Mouse (Mus musculus) frontal cortex, adult (tissue): ENCODE results near the gene 4930404H24Rik.

ENCODE experiments used
- ATAC-seq: cut with Nextera tagmentation; 2 replicates; pipeline ENCODE4 v1.9.2; 2017; ENCODE audit warnings: mild to moderate bottlenecking, moderate library complexity, mixed read lengths; ENCODE audit not compliant: low TSS enrichment

4930404H24Rik gene

DNA sequence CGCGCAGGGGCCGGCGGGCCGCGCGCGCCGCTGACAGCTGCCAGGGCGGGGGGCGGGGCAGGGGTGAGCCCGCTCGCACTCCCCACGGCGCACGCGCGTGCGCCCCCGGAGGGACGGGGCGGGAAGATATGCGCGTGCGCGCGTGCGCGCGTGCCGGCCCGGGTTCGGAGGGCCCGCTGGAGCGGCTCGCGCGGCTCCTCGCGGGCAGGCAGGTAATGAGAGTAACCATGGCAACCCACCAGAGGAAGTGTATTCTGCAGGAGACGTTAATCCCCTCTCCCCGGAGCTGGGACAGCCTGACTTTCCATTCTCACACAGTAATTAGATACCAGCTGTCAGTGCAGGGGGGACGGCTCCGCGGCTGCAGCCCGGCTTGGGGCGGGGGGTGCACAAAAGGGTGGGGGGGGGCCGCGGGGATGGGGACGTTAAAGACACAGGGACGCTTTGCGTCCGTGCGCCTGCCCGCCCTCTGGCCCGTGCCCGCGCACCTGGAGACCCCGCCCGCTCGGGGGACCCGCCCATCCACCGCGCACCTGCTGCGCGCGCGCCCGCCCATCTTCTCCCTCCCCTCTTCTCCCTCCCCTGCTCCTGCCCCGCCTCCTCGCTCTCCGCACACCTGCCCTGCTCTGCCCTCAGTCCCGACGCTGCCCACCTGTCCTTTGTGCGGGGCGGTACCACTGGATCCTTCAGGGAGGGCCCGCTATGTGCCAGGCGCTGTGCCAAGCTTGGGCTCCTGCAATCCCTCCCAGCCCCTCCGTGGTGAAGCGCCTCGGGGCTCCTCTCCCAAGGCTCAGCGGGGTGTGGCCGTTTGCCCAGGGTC lies at the start of gene 4930404H24Rik:
Gene 4930404H24Rik (plus strand): TSS at position 218 of the 820 bp plus-strand sequence.
- peak; percentile 33; the same call in 1 of the 2 replicates for ATAC-seq

DNA sequence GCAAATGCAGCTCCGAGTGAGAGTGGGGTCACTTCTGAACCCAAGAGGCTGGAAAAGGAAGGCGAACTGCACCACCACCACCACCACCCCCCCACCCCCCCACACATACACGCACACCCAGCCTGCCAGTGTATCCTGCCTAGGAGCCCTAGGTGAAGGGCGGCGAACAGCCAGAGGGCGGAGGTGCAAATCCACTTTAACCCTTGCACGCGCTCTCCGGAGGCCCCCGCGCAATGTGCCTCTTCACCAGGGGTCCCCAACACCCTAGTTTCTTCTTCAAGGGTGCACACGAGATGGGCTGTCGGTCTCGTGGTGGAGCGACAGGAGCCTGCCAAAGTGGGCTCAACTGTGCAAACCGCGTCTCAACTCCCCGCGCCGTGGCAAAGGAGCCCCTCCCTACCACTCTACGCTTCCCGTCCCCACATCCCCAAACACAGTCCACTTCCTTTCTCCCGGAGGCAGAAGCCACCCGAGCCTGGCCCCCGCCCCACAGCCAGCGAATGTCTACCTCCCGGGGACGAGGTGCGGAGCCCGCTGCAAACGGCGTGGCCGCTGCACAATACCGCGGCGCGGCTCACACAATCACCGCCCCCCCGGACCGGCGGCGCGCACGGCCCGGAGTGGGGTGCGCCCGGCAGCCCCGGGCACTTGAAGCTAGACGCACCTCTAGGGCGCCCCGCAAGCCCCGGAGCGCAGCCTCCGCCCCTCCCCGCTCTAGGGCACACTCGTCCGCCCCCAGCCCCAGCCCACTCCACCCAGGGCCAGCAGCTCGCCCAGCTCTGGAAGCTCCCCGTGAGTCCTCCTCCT lies 49.0 kb upstream of the 4930404H24Rik start:
- ATAC-seq: peak; percentile 18; the same call in 1 of the 2 replicates

DNA sequence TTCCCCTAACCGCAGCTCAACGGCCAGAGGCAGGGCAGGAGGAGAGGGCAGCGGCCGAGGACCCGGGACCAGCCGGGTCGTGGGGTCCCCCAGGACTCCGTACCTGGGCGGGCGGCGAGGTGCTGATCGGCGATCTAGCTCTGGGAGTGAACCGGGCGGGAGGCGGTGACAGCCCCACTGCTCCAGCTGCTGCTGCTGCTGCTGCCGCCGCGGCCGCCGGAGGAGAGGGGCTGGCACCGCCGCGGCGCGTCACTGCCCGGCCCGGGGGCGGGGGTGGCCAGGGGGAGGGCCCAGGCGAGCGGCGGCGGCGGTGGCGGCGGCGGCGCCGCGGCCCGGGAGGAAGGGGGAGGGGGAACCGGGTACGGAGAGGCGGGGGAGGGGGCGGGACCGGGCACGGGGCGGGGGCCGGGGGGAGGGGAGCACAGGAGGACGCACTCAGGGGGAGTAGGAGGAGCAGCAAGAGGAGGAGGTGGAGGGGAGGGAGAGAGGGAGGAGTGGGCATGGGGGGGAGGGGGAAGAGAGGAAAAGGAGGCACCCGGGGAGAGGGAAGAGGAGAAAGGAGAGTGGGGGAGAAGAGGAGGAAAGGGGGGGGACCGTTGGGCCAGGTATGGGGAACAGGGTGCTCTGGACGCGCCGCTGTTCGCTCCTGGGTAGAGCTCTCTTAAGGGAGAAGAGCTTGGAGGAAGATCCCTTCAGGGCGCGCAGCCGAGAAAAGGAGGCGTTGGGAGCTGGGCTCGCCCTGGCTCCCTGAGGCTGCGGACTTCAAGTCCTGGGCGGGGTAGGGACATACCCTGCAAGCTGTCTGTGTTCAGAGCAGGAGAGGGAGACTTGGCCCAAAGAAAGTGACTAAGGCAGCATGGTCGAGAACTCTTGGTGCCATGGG lies 48.1 kb upstream of the 4930404H24Rik start:
- peak; percentile 54 for ATAC-seq

DNA sequence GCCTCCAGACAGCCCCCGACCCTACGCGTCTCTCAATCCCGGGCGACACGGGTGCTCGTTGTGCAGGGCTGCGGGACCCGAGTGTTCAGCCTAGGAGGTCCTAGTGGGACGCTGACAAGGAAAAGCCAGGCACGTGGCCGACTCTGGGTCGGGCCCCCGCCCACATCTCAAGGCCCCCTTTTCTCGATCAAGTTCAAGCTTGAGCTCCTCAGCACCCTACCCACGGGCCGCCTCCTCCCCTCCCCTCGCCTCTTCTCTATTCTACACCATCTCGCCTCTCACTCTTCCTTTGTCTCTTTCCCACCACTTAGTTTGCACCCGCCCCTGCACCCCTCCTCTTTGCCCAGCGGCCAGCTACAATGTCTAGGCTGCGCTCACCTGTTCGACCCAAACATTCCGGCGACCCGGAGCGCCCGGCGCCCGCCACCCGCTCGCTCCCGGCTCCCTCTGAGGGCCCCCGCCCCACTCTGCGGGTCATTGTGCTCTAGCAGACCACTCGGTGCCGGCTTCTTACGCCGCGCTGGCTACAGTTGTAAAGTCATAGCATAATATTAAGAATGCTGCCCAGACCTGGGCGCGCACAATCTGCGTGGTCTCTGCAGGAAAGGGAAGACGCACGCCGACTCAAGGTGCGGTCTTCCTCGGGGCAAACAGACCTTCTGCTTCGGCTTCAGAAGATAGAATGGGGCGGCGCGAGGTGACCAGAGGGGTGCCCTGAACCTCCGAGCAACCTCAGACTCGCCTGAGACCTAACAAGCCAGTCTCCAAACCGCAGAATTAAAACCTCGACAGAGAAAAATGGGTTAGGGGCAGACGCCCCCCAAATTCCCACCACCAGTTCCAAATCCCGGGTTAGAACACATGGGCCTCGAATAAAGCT lies 47.2 kb upstream of the 4930404H24Rik start:
- ATAC-seq: peak; percentile 16

DNA sequence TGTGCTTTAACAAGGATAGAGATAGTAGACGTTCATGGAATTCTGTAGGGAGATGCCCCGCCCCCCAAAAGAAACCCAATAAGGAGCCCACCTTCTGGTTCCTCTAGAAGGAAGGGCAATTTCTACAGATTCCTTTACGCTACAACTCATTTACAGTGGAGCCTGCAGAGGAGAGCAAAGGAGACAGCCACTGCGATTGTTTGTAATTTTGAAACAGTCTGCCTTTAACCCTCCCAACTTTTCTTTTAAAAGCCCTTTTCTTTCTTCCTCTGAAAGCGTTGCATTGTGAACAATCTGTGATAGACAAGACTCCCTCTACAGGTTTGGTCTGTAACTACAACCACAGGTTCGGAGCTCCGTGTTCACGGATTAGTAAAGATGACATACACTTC lies 46.6 kb upstream of the 4930404H24Rik start:
- no peak; the same call in 1 of the 2 replicates for ATAC-seq

DNA sequence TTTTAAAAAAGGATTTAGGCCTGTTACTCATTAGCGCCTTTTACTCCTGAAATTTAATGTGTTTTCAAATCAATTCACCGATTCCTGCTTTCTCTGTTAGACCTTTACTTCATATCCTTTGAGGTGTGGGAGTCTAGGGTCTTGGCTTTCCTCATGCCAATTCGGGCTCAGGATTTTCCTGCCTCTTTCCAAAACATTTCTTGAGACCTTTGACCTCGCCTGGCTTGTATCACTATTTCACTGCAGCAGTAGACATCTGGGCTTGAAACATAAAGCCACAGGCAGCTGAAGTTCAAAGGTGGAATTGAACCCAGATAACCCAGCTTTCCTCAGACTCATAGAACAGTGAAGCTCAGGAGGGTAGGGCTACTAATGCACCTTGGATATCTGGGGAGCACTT lies 46.1 kb upstream of the 4930404H24Rik start:
- ATAC-seq: no peak

DNA sequence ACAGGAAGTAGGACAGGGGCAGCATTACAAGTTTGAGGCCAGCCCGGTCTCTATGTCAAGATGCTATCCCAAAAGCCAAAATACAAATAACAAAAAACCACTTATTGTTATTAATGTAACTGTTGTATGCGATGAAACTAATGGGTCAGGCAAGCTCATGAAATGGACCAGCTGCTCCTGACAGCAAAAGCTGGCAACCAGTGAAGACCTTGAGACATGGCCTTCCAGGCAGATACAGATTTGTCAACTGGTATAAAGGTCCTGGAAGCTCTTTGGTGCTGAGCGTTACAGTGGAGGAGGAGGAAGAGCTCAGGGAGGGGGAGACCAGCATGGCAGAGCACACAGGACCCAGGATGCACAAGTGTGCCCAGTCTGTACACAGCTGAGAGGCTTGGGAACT lies 44.9 kb upstream of the 4930404H24Rik start:
- no peak for ATAC-seq

DNA sequence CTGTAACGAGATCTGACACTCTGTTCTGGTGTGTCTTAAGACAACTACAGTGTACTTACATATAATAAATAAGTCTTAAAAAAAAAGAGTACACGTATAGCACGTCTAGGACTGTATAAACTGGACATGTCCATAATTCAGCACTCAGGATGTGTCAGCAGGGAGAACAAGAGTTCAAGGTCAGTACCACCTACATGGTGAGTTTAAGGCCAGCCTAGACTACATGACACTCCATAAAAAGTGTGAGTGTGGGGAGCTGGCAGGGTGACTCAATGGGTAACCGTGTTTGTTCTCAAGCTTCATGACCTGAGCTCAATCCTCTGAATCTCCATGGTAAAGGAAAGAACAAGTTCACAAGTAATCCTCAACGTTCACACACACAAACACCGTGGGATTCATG lies 44.1 kb upstream of the 4930404H24Rik start:
- no peak for ATAC-seq

DNA sequence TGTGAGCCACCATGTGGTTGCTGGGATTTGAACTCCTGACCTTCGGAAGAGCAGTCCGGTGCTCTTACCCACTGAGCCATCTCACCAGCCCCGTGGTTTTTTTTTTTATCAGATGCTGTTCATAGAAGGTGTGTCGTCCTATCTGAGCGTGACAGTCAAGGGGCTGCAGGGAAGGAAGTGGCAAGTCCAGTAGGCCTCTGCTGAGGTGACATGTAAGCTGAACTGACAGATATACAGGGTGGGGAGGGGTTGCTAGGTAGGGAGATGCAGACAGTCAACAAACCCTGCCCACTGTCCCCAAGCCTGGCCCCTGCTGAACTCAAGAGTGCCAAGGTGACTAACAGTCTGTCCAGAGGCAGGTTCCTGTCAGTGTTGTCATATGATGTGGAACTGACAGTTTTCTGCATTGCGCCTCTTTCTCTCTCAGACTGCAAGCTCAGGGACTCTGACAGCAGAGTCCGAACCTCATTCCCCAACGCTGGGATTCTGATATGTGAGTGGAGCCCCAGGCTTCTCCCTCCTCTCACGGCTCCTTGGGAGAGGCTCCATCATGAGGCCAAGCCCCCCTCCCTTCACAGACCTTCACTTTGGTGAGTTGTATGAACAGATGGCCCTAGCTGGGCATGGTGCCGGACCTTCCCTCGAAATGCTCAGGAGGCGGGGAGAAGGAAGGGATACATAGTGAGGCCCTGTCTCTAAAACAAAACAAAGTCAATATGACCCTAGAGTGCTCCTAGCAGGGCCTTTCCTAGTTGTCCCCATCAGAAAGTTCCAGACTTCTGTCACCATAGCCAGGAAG lies 38.4 kb upstream of the 4930404H24Rik start:
- no peak for ATAC-seq

DNA sequence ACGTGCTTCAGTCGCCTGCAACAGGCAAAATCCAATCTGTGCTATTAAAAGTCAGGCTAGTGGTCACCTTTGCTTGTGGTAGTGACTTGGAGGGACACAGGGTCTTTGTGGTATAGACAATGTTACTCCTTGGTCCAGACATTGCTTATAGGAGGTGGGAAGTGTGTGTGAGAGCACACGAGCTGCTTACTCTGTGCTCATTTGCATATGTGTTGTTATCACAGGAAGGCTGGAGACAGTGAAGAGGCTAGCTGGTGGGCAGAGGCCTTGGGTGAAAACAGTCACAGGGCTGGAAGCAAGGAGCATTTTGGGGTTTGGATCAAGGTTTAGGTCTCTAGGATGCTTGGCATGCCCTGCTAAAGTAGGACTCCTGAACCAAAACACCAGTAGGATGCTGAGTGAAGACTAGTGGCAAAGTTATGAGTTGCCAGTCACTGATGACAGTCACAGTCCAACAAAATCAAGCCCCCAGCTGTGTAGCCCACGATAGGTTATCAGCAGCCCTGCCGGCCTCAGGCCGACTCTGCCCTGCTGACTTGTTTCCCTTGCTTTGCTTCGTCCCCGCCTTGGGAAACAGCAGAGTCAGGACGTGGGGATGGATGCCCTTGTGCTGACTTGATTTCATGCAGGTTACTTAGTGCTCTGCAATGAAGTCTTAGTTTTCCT lies 37.6 kb upstream of the 4930404H24Rik start:
- no peak for ATAC-seq

DNA sequence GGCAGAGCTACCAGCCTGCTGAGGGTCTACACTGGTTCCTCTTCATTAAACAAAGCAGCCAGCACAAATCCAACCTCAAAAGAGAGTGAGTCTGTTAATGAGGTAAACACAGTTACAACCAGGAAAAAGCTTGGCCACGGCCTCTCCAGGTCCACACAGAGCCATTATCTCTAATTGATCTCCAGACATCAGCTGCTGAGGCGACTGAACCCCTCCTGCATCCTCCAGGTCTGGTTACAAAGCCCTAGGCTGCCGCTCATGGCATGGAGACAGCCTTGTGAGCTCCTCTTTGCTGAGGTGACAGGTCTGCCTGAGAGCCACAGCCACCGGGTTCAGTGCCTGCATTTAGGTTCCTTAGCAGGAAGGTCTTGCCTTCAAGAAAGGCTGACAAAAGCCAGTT lies 35.1 kb upstream of the 4930404H24Rik start:
- no peak for ATAC-seq

DNA sequence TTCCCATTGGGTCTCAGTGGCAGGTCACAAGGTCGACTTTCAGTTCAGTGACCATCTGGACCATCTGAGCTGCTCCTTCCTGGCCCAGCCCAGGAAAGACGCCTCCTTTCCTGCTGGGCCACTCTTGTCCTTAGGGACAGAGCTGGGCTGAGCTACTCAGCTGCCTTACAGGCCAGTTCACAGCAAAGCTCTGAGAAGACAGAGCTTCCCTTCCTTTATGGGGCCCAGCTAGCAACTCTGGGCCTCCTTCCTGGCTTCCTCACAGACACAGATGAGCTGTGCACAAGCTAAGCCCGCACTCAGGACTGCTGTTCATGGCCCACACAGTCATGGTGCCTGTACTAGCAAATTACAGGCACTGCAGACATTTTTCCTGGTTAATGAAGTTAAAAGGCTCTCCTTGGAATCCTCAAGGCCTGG lies 34.6 kb upstream of the 4930404H24Rik start:
- no peak for ATAC-seq

DNA sequence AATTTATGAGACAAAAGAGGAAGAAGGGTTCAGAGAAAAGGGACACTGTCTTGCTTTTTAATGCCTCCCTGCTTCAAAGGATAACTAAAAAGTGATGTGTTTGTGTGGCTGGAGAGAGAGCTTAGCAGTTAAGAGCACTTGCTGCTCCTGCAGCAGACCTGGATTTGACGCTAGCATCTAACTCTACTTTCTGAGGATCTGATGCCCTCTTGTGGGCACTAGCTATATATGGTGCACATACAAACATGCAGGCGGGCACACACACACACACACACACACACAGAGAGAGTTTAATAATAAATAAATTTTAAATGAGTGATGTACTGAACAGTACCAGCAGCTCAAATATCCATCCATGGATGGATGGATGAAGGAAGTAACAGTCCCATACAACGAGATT lies 29.3 kb upstream of the 4930404H24Rik start:
- ATAC-seq: no peak

DNA sequence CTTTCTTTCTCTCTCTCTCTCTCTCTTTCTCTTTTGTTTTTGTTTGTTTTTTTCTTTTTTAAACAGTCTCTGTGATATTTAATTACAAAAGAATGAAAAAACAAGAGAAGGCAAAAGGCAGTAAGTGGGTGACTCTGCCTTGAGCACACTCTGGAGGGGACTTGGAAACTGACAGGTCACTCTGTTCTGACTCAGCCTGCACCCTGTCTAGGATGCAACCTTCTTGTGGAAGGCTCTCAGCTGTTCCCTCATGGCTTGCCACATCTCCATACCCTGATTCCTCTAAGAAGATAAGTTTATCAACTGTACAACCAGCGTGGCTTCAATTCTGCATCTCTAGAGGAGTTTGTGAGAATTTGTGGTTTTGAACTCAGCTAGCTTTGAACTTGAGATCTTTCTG lies 25.2 kb upstream of the 4930404H24Rik start:
- ATAC-seq: no peak

DNA sequence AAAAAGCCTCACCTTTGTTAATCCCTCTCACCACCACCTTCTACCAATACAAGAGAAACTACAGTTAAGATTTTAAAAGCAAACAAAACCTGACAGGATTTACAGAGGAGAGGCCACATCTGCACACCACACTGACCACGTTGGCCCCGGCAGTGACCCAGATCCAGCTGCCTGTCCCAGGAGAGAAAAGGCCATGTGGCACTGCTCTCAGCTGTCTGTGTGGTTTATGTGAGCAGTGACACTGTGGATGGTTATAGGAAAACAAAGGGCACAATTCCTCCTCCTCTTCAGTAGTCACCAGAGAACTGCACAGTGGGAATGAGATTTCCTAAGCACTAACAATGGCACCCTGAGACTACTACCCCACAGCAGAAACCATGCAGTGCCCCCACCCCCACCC lies 23.3 kb upstream of the 4930404H24Rik start:
- 0 out of 2 replicates have a peak, but pooled peaks have one; percentile 11 for ATAC-seq

DNA sequence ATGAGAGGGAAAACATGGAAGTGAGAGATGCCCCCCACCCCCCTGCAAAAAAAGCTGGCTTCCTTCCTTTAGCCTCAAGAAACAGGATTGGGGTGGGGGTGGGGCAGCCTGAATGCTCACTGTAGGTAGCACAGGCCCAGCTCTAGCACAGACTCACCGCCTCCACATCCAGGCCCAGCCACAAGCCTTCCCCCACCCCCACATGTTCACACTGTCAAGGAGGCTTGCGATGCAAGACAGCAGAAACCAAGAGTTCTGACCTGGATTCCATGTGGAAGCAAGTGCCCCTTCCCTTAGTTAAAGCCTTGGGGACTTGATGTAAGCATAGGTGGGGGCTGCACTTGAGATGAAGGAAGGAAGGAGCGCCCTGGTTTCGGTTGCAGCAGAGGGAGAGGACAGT lies 22.8 kb upstream of the 4930404H24Rik start:
- ATAC-seq: peak; percentile 87

DNA sequence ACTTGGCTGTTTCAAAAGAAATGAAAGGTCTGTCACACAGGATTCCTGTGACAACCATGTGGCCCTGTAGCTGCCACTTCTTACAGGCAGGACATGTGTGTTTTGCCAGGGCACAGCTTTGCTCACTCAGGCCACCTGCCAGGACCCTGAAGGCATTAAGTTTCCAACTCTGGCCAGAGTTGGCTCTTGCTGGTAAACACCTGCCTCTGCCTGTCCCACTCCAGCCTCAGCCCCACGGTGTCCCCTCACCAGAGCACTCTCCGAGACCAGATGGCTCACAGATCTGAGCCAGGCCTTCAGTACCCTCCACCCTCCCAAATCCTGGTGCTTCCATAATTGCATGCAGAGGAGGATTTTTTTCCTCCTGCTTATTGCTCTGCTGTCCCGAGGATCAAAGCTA lies 21.6 kb upstream of the 4930404H24Rik start:
- 0 out of 2 replicates have a peak, but pooled peaks have one; percentile 14 for ATAC-seq

DNA sequence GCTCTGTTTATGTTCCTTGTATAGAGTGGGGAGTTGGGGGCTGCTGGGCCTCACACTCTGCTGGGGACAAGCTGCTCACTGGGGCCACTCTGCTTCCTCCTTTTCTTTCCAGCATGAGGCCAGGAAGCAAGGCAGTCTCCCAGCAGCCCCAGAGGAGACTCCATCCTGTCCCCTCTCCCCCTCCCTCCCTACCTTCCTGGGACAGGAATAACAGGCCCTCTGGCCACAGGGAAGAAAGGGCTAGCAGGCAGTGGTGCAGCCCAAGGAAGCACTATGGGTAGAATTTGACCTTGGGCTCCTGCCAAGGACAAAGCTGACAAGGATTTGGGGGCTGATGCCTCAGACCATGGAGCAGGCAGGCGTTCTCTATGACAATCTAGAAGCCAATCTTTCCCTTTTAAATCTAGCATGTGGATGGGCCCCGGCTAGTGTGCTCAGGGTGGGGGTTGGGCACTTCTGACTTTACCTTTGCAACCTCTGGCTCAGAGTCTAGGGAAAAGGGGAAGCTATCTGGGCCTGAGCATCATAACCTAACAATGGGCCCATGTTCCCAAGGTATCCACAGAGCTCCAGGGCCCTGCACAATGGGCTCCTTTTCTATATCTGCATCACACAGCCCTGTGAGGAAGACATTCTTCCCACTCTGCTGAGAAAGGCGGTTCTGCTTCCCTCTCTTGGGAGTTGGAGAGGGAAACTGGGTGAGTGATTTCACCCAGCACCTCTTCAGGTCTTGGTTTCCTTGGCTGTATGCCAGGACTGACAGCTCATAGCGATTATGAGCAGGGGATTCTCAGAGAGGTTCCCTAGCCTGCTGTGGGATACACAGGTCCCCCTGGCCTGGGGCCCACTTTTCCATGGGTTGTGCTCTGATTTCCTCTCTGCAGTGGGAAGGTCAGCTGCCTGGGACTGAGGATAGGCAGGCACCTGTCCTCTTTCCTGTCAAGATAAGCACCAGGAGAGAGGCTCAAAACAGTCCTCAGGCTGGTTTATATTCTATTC lies 17.2 kb upstream of the 4930404H24Rik start:
- 0 out of 2 replicates have a peak, but pooled peaks have one; percentile 21 for ATAC-seq
